In genomic region chr11:75214081-75214950, GRCm38 (mm10) we compare ENCODE assay signal across 9 mouse cellular contexts. TPM values are rescaled to one million over a fixed set of nuclear protein-coding genes. Genes with fewer than 3 reads are reported as not detected.
A peak's percentile ranks its signal among the peaks of the same experiment; 100 is the strongest.
DNase-seq lines count a peak whose midpoint lies in the region; ATAC-seq and TF ChIP-seq lines count a peak whose summit lies in the region.
"Had no signal": no experiment of that assay in that cellular context is flagged by ENCODE, and none has a peak within 500 bp of the region (broad histone marks: within the 10 kb centered on the region; RNA-seq: fewer than 3 reads in every experiment).

No protein-coding gene starts in this region.

- no peaks in the 10 kb centered on the region for H3K9me3 ChIP-seq in MEL (replicated peaks; ENCODE audit: insufficient read depth, low read length)
- no peaks in the 10 kb centered on the region for H3K9me3 ChIP-seq in hindbrain, postnatal 0 days (ENCODE audit: low read length)
- no peaks in the 10 kb centered on the region for H3K9me3 ChIP-seq in liver, embryonic 12.5 days (replicated peaks)

- H3K36me3 ChIP-seq in MEL (ENCODE audit: control insufficient read depth in 1 of 2, insufficient read depth in 2 of 2, low read length in 2 of 2): no peaks in the 10 kb centered on the region
- no peaks in the 10 kb centered on the region for H3K36me3 ChIP-seq in hindbrain, postnatal 0 days (ENCODE audit: insufficient read depth, low read length)
- H3K36me3 ChIP-seq in liver, embryonic 12.5 days: no peaks in the 10 kb centered on the region

- ATAC-seq in hindbrain, postnatal 0 days: peak; percentile 8; the same call in 1 of the 2 replicates
- ATAC-seq in liver, embryonic 12.5 days: no peak
- no peak for ATAC-seq in activated CD4-positive, CD25-positive, alpha-beta regulatory T cell, adult 4 months

- no peak for TF ChIP-seq CTCF in MEL (IDR thresholded peaks at IDR 0.05 in 2 of 3, conservative IDR thresholded peaks at IDR 0.05 in 1 of 3; ENCODE audit: control insufficient read depth in 1 of 3, insufficient read depth in 1 of 3, low read depth in 2 of 3, low read length in 3 of 3, poor library complexity in 1 of 3, severe bottlenecking in 1 of 3)
- no peak for TF ChIP-seq CTCF in hindbrain, postnatal 0 days (IDR thresholded peaks at IDR 0.05; ENCODE audit: low read depth)

- H3K27ac ChIP-seq in MEL (ENCODE audit: control insufficient read depth, low read depth, low read length): no peak overlapping the region
- H3K27ac ChIP-seq in hindbrain, postnatal 0 days: peak overlapping the region; percentile 2; the same call in 1 of the 2 replicates
- peak overlapping the region; percentile 26; the same call in 1 of the 2 replicates for H3K27ac ChIP-seq in liver, embryonic 12.5 days

- H3K27me3 ChIP-seq in MEL (ENCODE audit: control insufficient read depth in 1 of 2, insufficient read depth in 2 of 2, low read length in 2 of 2): no peaks in the 10 kb centered on the region
- H3K27me3 ChIP-seq in hindbrain, postnatal 0 days (ENCODE audit: insufficient read depth, low read length): no peaks in the 10 kb centered on the region
- H3K27me3 ChIP-seq in liver, embryonic 12.5 days (replicated peaks): peaks cover 33% of the 10 kb centered on the region

- 18% methylated on average over 13 of the region's 13 CpGs for WGBS in hindbrain, postnatal 0 days
- 32% methylated on average over 13 of the region's 13 CpGs for WGBS in liver, embryonic 12.5 days (ENCODE audit: insufficient replicate concordance)

- H3K79me2 ChIP-seq in MEL (ENCODE audit: control insufficient read depth, insufficient read depth, low read length, poor library complexity): no peaks in the 10 kb centered on the region

- H3K4me1 ChIP-seq in MEL (ENCODE audit: control insufficient read depth in 1 of 2, insufficient read depth in 2 of 2, low read length in 2 of 2): no peaks in the 10 kb centered on the region
- peaks cover 16% of the 10 kb centered on the region for H3K4me1 ChIP-seq in hindbrain, postnatal 0 days (ENCODE audit: insufficient read depth, low read length)
- H3K4me1 ChIP-seq in liver, embryonic 12.5 days: peaks cover 63% of the 10 kb centered on the region

- H3K4me3 ChIP-seq in MEL (ENCODE audit: control insufficient read depth in 1 of 2, insufficient read depth in 1 of 2, low read depth in 2 of 2, low read length in 2 of 2): no peak overlapping the region
- peak overlapping the region; percentile 29 for H3K4me3 ChIP-seq in hindbrain, postnatal 0 days (ENCODE audit: low read length)
- peak overlapping the region; percentile 27 for H3K4me3 ChIP-seq in liver, embryonic 12.5 days

- no peak overlapping the region for H3K9ac ChIP-seq in MEL (ENCODE audit: control insufficient read depth, low read depth, low read length, poor library complexity, severe bottlenecking)
- peak overlapping the region; percentile 50 for H3K9ac ChIP-seq in hindbrain, postnatal 0 days (replicated peaks; ENCODE audit: low read length)
- peak overlapping the region; percentile 31 for H3K9ac ChIP-seq in liver, embryonic 12.5 days

- peak overlapping the region; percentile 58 for H3K4me2 ChIP-seq in hindbrain, postnatal 0 days (ENCODE audit: low read depth, low read length)
- peak overlapping the region; percentile 59 for H3K4me2 ChIP-seq in liver, embryonic 12.5 days

- DNase-seq in 416B (ENCODE audit: low read depth) (peak; percentile 9), MEL (ENCODE audit: low read depth, low spot score) (no peak)
- no peak for DNase-seq in hindbrain, postnatal 0 days (ENCODE audit: low spot score)
- DNase-seq in urinary bladder, postnatal 14 days (ENCODE audit: low spot score): no peak
- DNase-seq in spleen, postnatal 14 days (ENCODE audit: low spot score in 2 of 2): no peak
- no peak for DNase-seq in right cerebral cortex, adult 2 months (ENCODE audit: low spot score in 2 of 2)

- TF ChIP-seq POLR2A in MEL (IDR thresholded peaks at IDR 0.05; ENCODE audit: control insufficient read depth in 1 of 2, insufficient read depth in 1 of 2, low read depth in 1 of 2, low read length in 2 of 2, poor library complexity in 1 of 2): no peak

- no peak for TF ChIP-seq RAD21 in MEL (IDR thresholded peaks at IDR 0.05; ENCODE audit: low read depth, low read length)

- TF ChIP-seq EP300 in MEL (IDR thresholded peaks at IDR 0.05; ENCODE audit: low read depth in 1 of 2, low read length in 2 of 2): no peak

TF ChIP-seq in MEL, 35 proteins besides CTCF, POLR2A, EP300 and RAD21:
- TF ChIP-seq ZKSCAN1 (IDR thresholded peaks at IDR 0.05; ENCODE audit: low read depth, low read length) (peak; percentile 88), NELFE (IDR thresholded peaks at IDR 0.05; ENCODE audit: low read depth, low read length) (no peak), POLR2AphosphoS2 (IDR thresholded peaks at IDR 0.05; ENCODE audit: low read length) (no peak), MYB (IDR thresholded peaks at IDR 0.05; ENCODE audit: low read depth, low read length) (no peak)

RNA-seq across cellular contexts. Expression of gene Rtn4rl1, which starts 20.7 kb away (rescaled TPM):
- 0.35 and 0.46 TPM in 2 replicates for total RNA-seq in MEL (2012; rRNA removed)
- polyA plus RNA-seq in MEL (2012; ENCODE audit: insufficient read depth in 1 of 2, insufficient read length in 2 of 2, low read depth in 1 of 2, low replicate concordance in 2 of 2, missing spikeins in 1 of 2): 1 to 10 TPM in 1 of 2 experiments, not detected in 1; 2.6 TPM
- total RNA-seq in hindbrain, postnatal 0 days (2014; rRNA removed): 13.0 and 13.4 TPM in 2 replicates
- polyA plus RNA-seq in hindbrain, postnatal 0 days (2015; fragmentation: Nextera tagmentation; extraction: Ambion mirVana): 9.9 and 10.7 TPM in 2 replicates
- polyA plus RNA-seq in liver, embryonic 12.5 days (2016; fragmentation: Nextera tagmentation; extraction: Ambion mirVana): 1.2 and 1.3 TPM in 2 replicates
- polyA plus RNA-seq in activated CD4-positive, CD25-positive, alpha-beta regulatory T cell, adult 4 months (2017; shearing (Covaris generic)): 1 to 10 TPM; 1.6 to 1.8 TPM

RNA-seq across cellular contexts. Expression of gene Dph1, which starts 23.3 kb away (rescaled TPM):
- 54.2 and 59.5 TPM in 2 replicates for total RNA-seq in MEL (2012; rRNA removed)
- 10 to 100 TPM in 1 of 2 experiments, not detected in 1; 58.4 TPM for polyA plus RNA-seq in MEL (2012; ENCODE audit: insufficient read depth in 1 of 2, insufficient read length in 2 of 2, low read depth in 1 of 2, low replicate concordance in 2 of 2, missing spikeins in 1 of 2)
- 31.3 and 39.2 TPM in 2 replicates for total RNA-seq in hindbrain, postnatal 0 days (2014; rRNA removed)
- 13.5 and 13.6 TPM in 2 replicates for polyA plus RNA-seq in hindbrain, postnatal 0 days (2015; fragmentation: Nextera tagmentation; extraction: Ambion mirVana)
- 19.7 and 20.5 TPM in 2 replicates for polyA plus RNA-seq in liver, embryonic 12.5 days (2016; fragmentation: Nextera tagmentation; extraction: Ambion mirVana)
- polyA plus RNA-seq in activated CD4-positive, CD25-positive, alpha-beta regulatory T cell, adult 4 months (2017; shearing (Covaris generic)): 1 to 10 TPM; 8.3 to 9.6 TPM

RNA-seq across cellular contexts. Expression of gene Ovca2, which starts 35.7 kb away (rescaled TPM):
- 22.7 and 33.1 TPM in 2 replicates for total RNA-seq in MEL (2012; rRNA removed)
- 10 to 100 TPM in 1 of 2 experiments, not detected in 1; 23.1 TPM for polyA plus RNA-seq in MEL (2012; ENCODE audit: insufficient read depth in 1 of 2, insufficient read length in 2 of 2, low read depth in 1 of 2, low replicate concordance in 2 of 2, missing spikeins in 1 of 2)
- total RNA-seq in hindbrain, postnatal 0 days (2014; rRNA removed): 11.0 and 17.6 TPM in 2 replicates
- 11.7 and 15.7 TPM in 2 replicates for polyA plus RNA-seq in hindbrain, postnatal 0 days (2015; fragmentation: Nextera tagmentation; extraction: Ambion mirVana)
- 17.6 and 17.9 TPM in 2 replicates for polyA plus RNA-seq in liver, embryonic 12.5 days (2016; fragmentation: Nextera tagmentation; extraction: Ambion mirVana)
- polyA plus RNA-seq in activated CD4-positive, CD25-positive, alpha-beta regulatory T cell, adult 4 months (2017; shearing (Covaris generic)): 10 to 100 TPM; 28.4 to 32.8 TPM

RNA-seq across cellular contexts. Expression of gene Hic1, which starts 45.0 kb away (rescaled TPM):
- 16.7 and 18.8 TPM in 2 replicates for total RNA-seq in MEL (2012; rRNA removed)
- 10 to 100 TPM in 1 of 2 experiments, not detected in 1; 18.2 TPM for polyA plus RNA-seq in MEL (2012; ENCODE audit: insufficient read depth in 1 of 2, insufficient read length in 2 of 2, low read depth in 1 of 2, low replicate concordance in 2 of 2, missing spikeins in 1 of 2)
- 8.5 and 12.9 TPM in 2 replicates for total RNA-seq in hindbrain, postnatal 0 days (2014; rRNA removed)
- 1.7 TPM in 2 replicates for polyA plus RNA-seq in hindbrain, postnatal 0 days (2015; fragmentation: Nextera tagmentation; extraction: Ambion mirVana)
- 4.6 and 5.8 TPM in 2 replicates for polyA plus RNA-seq in liver, embryonic 12.5 days (2016; fragmentation: Nextera tagmentation; extraction: Ambion mirVana)
- under 1 TPM in 1 of 2 experiments, not detected in 1; 0.38 TPM for polyA plus RNA-seq in activated CD4-positive, CD25-positive, alpha-beta regulatory T cell, adult 4 months (2017; shearing (Covaris generic))
- total RNA-seq: hematopoietic stem cell, adult 5-6 weeks had no signal

Comparison
In these comparisons a context has a peak if more than half of its experiments do, and no peak if none do; other contexts are left out.
1. H3K4me3 ChIP-seq: peak in hindbrain, postnatal 0 days (single experiment) and liver, embryonic 12.5 days (single experiment); none in MEL (0 of 2).